Mouse (Mus musculus): Measurements from ENCODE around the gene Olfr698. TPM values are rescaled to one million over a fixed set of nuclear protein-coding genes. Genes with fewer than 3 reads are reported as not detected.

Olfr698 gene
- polyA plus RNA-seq, 1 experiment from 2014 or later: not detected

Other genes starting within 250 kb of the Olfr698 start
- not detected in 2 replicates for gene Olfr693, start 74.8 kb downstream of the Olfr698 start, polyA plus RNA-seq (2015; fragmentation: Nextera tagmentation; extraction: Ambion mirVana)
- not detected in 2 replicates for gene Olfr694, start 63.6 kb downstream of the Olfr698 start, polyA plus RNA-seq (2015; fragmentation: Nextera tagmentation; extraction: Ambion mirVana)
- not detected in 2 replicates for gene Olfr695, start 39.0 kb downstream of the Olfr698 start, polyA plus RNA-seq (2015; fragmentation: Nextera tagmentation; extraction: Ambion mirVana)
- not detected in 2 replicates for gene Olfr697, start 13.0 kb downstream of the Olfr698 start, polyA plus RNA-seq (2015; fragmentation: Nextera tagmentation; extraction: Ambion mirVana)
- gene Olfr699, start 37.8 kb upstream of the Olfr698 start, polyA plus RNA-seq (2015; fragmentation: Nextera tagmentation; extraction: Ambion mirVana): not detected in 2 replicates
- not detected in 2 replicates for gene Olfr700, start 53.4 kb upstream of the Olfr698 start, polyA plus RNA-seq (2015; fragmentation: Nextera tagmentation; extraction: Ambion mirVana)
- gene Olfr701, start 58.7 kb upstream of the Olfr698 start, polyA plus RNA-seq (2015; fragmentation: Nextera tagmentation; extraction: Ambion mirVana): not detected in 2 replicates
- gene Olfr702, start 78.5 kb upstream of the Olfr698 start, polyA plus RNA-seq (2015; fragmentation: Nextera tagmentation; extraction: Ambion mirVana): not detected in 2 replicates
- gene Olfr703, start 88.0 kb upstream of the Olfr698 start, polyA plus RNA-seq (2015; fragmentation: Nextera tagmentation; extraction: Ambion mirVana): not detected in 2 replicates
- not detected in 2 replicates for gene Olfr704, start 107.8 kb upstream of the Olfr698 start, polyA plus RNA-seq (2015; fragmentation: Nextera tagmentation; extraction: Ambion mirVana)
- not detected in 2 replicates for gene Olfr705, start 121.5 kb upstream of the Olfr698 start, polyA plus RNA-seq (2015; fragmentation: Nextera tagmentation; extraction: Ambion mirVana)
- gene Olfr706, start 132.8 kb upstream of the Olfr698 start, polyA plus RNA-seq (2015; fragmentation: Nextera tagmentation; extraction: Ambion mirVana): not detected in 2 replicates
- not detected in 2 replicates for gene Olfr707, start 145.8 kb upstream of the Olfr698 start, polyA plus RNA-seq (2015; fragmentation: Nextera tagmentation; extraction: Ambion mirVana)
- gene Olfr1532-ps1, start 152.6 kb upstream of the Olfr698 start, polyA plus RNA-seq (2015; fragmentation: Nextera tagmentation; extraction: Ambion mirVana): not detected in 2 replicates
- gene Olfr709-ps1, start 176.8 kb upstream of the Olfr698 start, polyA plus RNA-seq (2015; fragmentation: Nextera tagmentation; extraction: Ambion mirVana): not detected in 2 replicates
- not detected in 2 replicates for gene Olfr710, start 192.9 kb upstream of the Olfr698 start, polyA plus RNA-seq (2015; fragmentation: Nextera tagmentation; extraction: Ambion mirVana)
- not detected in 2 replicates for gene Olfr6, start 208.5 kb upstream of the Olfr698 start, polyA plus RNA-seq (2015; fragmentation: Nextera tagmentation; extraction: Ambion mirVana)
- not detected in 2 replicates for gene Olfr711, start 220.1 kb upstream of the Olfr698 start, polyA plus RNA-seq (2015; fragmentation: Nextera tagmentation; extraction: Ambion mirVana)